Mouse (Mus musculus): ENCODE measurements around the gene Tspoap1. TPM values are rescaled to one million over a fixed set of nuclear protein-coding genes. Genes with fewer than 3 reads are reported as not detected.

The Tspoap1 gene
- total RNA-seq, 2 experiments from 2014 or later = 51.8 to 100 TPM

- no peak for ATAC-seq (replicated peaks; ENCODE audit: poor library complexity, severe bottlenecking)
Measured at GRCm38 (mm10) chr11:87802621-87803020, 42.3 kb downstream of the Tspoap1 start.

GRCm38 (mm10) chr11:87805448-87805847 is 45.1 kb downstream of the Tspoap1 start:
- no peak for ATAC-seq (replicated peaks; ENCODE audit: poor library complexity, severe bottlenecking)

- ATAC-seq (replicated peaks; ENCODE audit: poor library complexity, severe bottlenecking) = no peak
Measured at GRCm38 (mm10) chr11:87807433-87807832, 47.1 kb downstream of the Tspoap1 start.

DNA sequence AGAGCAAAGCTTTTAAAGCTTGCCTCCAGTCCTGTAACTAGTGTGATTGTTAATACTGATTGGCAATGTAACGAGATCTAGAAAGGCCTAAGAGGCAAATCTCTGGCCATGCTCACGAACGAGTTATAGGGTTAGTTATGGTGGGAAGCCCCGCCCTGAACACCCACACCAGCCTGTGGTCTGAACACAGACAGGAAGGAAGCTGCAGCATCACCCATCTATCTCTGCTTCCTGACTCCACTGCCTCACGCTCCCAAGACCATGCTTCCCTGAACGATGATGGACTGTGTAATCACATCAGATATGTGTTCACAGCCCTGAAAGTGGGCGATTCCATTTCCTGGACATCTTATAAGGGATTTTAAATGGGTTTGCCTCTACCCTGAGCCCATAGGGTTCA is 47.9 kb downstream of the Tspoap1 start:
- peak; percentile 42 for ATAC-seq (replicated peaks; ENCODE audit: poor library complexity, severe bottlenecking)

GRCm38 (mm10) chr11:87811396-87811795 is 51.1 kb downstream of the Tspoap1 start:
- peak; percentile 55 for ATAC-seq (replicated peaks; ENCODE audit: poor library complexity, severe bottlenecking)

- no peak for ATAC-seq (replicated peaks; ENCODE audit: poor library complexity, severe bottlenecking)
Measured at GRCm38 (mm10) chr11:87814831-87815230, 54.5 kb downstream of the Tspoap1 start.

DNA sequence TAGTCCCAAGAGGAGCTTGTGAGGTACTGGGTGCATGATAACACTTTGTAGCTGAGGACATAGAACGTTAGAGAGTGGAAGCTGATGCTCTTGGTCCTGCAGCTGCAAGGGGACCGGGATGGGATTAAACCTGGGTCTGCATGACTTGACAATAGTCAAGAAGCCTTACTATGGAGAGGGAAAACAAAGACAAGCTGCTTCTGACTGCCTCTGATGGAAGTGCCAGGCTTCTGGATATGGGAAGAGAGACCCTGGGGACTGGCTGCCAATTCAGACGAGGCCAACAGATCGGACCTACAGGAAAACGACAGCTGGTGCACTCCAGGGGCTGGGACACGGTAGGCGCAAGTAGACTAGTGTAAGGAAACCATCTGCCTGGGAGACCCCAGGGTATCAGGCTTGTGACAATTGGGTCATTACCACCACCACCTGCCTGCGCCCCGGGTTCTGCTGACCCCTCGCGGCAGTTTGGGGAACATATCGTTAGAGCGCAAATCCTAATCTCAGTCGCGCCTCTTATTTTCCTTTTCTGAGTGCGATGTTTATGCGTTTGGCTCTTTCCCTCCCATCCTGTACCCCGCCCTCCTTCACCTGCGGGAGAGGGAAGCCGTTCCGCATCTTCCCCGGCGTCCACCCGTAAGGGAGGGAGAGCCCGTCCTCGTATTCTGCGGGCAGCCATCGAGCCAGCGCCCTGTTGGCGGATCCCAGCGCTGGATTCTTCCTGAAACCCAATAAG is 56.5 kb downstream of the Tspoap1 start:
- peak; percentile 71 for ATAC-seq (replicated peaks; ENCODE audit: poor library complexity, severe bottlenecking)

- ATAC-seq (replicated peaks; ENCODE audit: poor library complexity, severe bottlenecking) = no peak
Measured at GRCm38 (mm10) chr11:87817443-87817773, 57.1 kb downstream of the Tspoap1 start.

- ATAC-seq (replicated peaks; ENCODE audit: poor library complexity, severe bottlenecking) = no peak
Measured at GRCm38 (mm10) chr11:87821502-87821901, 61.2 kb downstream of the Tspoap1 start.

GRCm38 (mm10) chr11:87828239-87828900 is 68.0 kb downstream of the Tspoap1 start, which contains the start of gene Lpo:
Gene Lpo, minus strand, starts transcription at chr11:87828289.
- ATAC-seq (replicated peaks; ENCODE audit: poor library complexity, severe bottlenecking) = no peak

Other genes with a start within 250 kb of the Tspoap1 start
- not detected in 2 replicates for gene Gm11492, start 193.9 kb upstream of the Tspoap1 start, total RNA-seq (2014; fragmentation: Nextera tagmentation)
- not detected in 2 replicates for gene Gm11492, start 193.9 kb upstream of the Tspoap1 start, total RNA-seq (2017)
- 4.7 TPM in 1 of 2 replicates, not detected in the other for gene Sept4, start 191.6 kb upstream of the Tspoap1 start, total RNA-seq (2014; fragmentation: Nextera tagmentation)
- 1.3 TPM in 1 of 2 replicates, not detected in the other for gene Sept4, start 191.6 kb upstream of the Tspoap1 start, total RNA-seq (2017)
- gene Mtmr4, start 168.4 kb upstream of the Tspoap1 start, total RNA-seq (2014; fragmentation: Nextera tagmentation) = 25.2 and 25.4 TPM in 2 replicates
- 20.3 and 22.6 TPM in 2 replicates for gene Mtmr4, start 168.4 kb upstream of the Tspoap1 start, total RNA-seq (2017)
- not detected in 2 replicates for gene Hsf5, start 143.4 kb upstream of the Tspoap1 start, total RNA-seq (2014; fragmentation: Nextera tagmentation)
- gene Hsf5, start 143.4 kb upstream of the Tspoap1 start, total RNA-seq (2017) = not detected in 2 replicates
- 4.5 and 16.1 TPM in 2 replicates for gene Rnf43, start 97.8 kb upstream of the Tspoap1 start, total RNA-seq (2014; fragmentation: Nextera tagmentation)
- gene Rnf43, start 97.8 kb upstream of the Tspoap1 start, total RNA-seq (2017) = 4.2 and 6.7 TPM in 2 replicates
- 130 and 136 TPM in 2 replicates for gene Supt4a, start 23.0 kb upstream of the Tspoap1 start, total RNA-seq (2014; fragmentation: Nextera tagmentation)
- gene Supt4a, start 23.0 kb upstream of the Tspoap1 start, total RNA-seq (2017) = 58.6 and 81.1 TPM in 2 replicates
- gene Mpo, start 33.0 kb downstream of the Tspoap1 start, total RNA-seq (2014; fragmentation: Nextera tagmentation) = 13,307 and 13,753 TPM in 2 replicates
- 9,750 and 13,011 TPM in 2 replicates for gene Mpo, start 33.0 kb downstream of the Tspoap1 start, total RNA-seq (2017)
- gene Lpo, start 67.7 kb downstream of the Tspoap1 start, total RNA-seq (2014; fragmentation: Nextera tagmentation) = not detected in 2 replicates
- not detected in 2 replicates for gene Lpo, start 67.7 kb downstream of the Tspoap1 start, total RNA-seq (2017)
- 12.5 and 28.4 TPM in 2 replicates for gene Mks1, start 92.7 kb downstream of the Tspoap1 start, total RNA-seq (2014; fragmentation: Nextera tagmentation)
- gene Mks1, start 92.7 kb downstream of the Tspoap1 start, total RNA-seq (2017) = 3.7 and 10.9 TPM in 2 replicates
- 0.82 TPM in 1 of 2 replicates, not detected in the other for gene Epx, start 115.0 kb downstream of the Tspoap1 start, total RNA-seq (2014; fragmentation: Nextera tagmentation)
- 4.4 and 4.7 TPM in 2 replicates for gene Epx, start 115.0 kb downstream of the Tspoap1 start, total RNA-seq (2017)
- not detected in 2 replicates for gene Olfr462, start 131.7 kb downstream of the Tspoap1 start, total RNA-seq (2014; fragmentation: Nextera tagmentation)
- gene Olfr462, start 131.7 kb downstream of the Tspoap1 start, total RNA-seq (2017) = not detected in 2 replicates
- gene Olfr463, start 136.8 kb downstream of the Tspoap1 start, total RNA-seq (2014; fragmentation: Nextera tagmentation) = not detected in 2 replicates
- not detected in 2 replicates for gene Olfr463, start 136.8 kb downstream of the Tspoap1 start, total RNA-seq (2017)
- gene Olfr464, start 160.4 kb downstream of the Tspoap1 start, total RNA-seq (2014; fragmentation: Nextera tagmentation) = not detected in 2 replicates
- gene Olfr464, start 160.4 kb downstream of the Tspoap1 start, total RNA-seq (2017) = not detected in 2 replicates
- gene Dynll2, start 227.0 kb downstream of the Tspoap1 start, total RNA-seq (2014; fragmentation: Nextera tagmentation) = 20.9 and 24.9 TPM in 2 replicates
- 12.3 and 17.3 TPM in 2 replicates for gene Dynll2, start 227.0 kb downstream of the Tspoap1 start, total RNA-seq (2017)